Mouse (Mus musculus) lung, embryonic 15.5 days (tissue): ENCODE measurements around the gene Cd244a. TPM values are rescaled to one million over a fixed set of nuclear protein-coding genes. Genes with fewer than 3 reads are reported as not detected.

Experiments
- ATAC-seq: fragments of 200-750 bp; cut with Nextera tagmentation; 2 replicates; pipeline ENCODE4 v1.8.0; 2017; ENCODE audit warnings: moderate number of reproducible peaks, borderline replicate concordance; ENCODE audit not compliant: low FRiP score, low TSS enrichment; ENCODE audit errors: extremely low read depth
- H3K27ac ChIP-seq: fragments of 300-500 bp; sonication (generic); 2 replicates; pipeline ENCODE4 v1.5.1; 2015; ENCODE audit warnings: moderate library complexity, mild to moderate bottlenecking, inconsistent platforms
- H3K27me3 ChIP-seq: fragments of 300-500 bp; sonication (generic); 2 replicates; pipeline ENCODE4 v1.6.1; 2015; ENCODE audit warnings: inconsistent platforms
- H3K36me3 ChIP-seq: fragments of 300-500 bp; sonication (generic); 2 replicates; pipeline ENCODE4 v1.6.1; 2015; ENCODE audit warnings: inconsistent platforms
- H3K4me1 ChIP-seq: fragments of 300-500 bp; sonication (generic); 2 replicates; pipeline ENCODE4 v1.6.1; 2015; ENCODE audit warnings: inconsistent platforms
- H3K4me2 ChIP-seq: fragments of 300-500 bp; sonication (generic); 2 replicates; pipeline ENCODE4 v1.6.1; 2015; ENCODE audit warnings: inconsistent platforms, mild to moderate bottlenecking, moderate library complexity
- H3K4me3 ChIP-seq: fragments of 300-500 bp; sonication (generic); 2 replicates; pipeline ENCODE4 v1.5.1; 2015; ENCODE audit warnings: mild to moderate bottlenecking, inconsistent platforms
- H3K9ac ChIP-seq: fragments of 300-500 bp; sonication (generic); 2 replicates; pipeline ENCODE4 v1.6.1; 2015; ENCODE audit warnings: inconsistent platforms
- H3K9me3 ChIP-seq: fragments of 300-500 bp; sonication (generic); 2 replicates; pipeline ENCODE4 v1.6.1; 2016; ENCODE audit warnings: inconsistent platforms
- WGBS: fragments of 180-500 bp; shearing (Covaris S2); methylation state at CpG from one replicate; pipeline ENCODE4 v1.1.7; 2015; 5-methylcytosine and 5-hydroxymethylcytosine counted together
- polyA plus RNA-seq: library from polyadenylated mRNA; unstranded; fragments of >200 nt; fragmentation: Nextera tagmentation; extraction: Ambion mirVana; gene quantifications from 2 replicates; pipeline ENCODE4 v1.2.1, GENCODE M21; 2015

The Cd244a gene
- polyA plus RNA-seq = 0.43 and 0.57 TPM in 2 replicates

- no peak within 1 kb of the TSS for H3K9ac ChIP-seq
- H3K4me2 ChIP-seq = no peak within 1 kb of the TSS
- 76% methylated on average over 4 of the region's 4 CpGs for WGBS
- no peak within 1 kb of the TSS for H3K4me3 ChIP-seq
- no peaks in the 10 kb centered on the region for H3K36me3 ChIP-seq
- no peak within 1 kb of the TSS for H3K27ac ChIP-seq
- no peaks in the 10 kb centered on the region for H3K4me1 ChIP-seq
- H3K9me3 ChIP-seq = no peaks in the 10 kb centered on the region
- no peaks in the 10 kb centered on the region for H3K27me3 ChIP-seq
- ATAC-seq = no peak
These were observed at the start of gene Cd244a for GRCm38 (mm10) chr1:171558898-171559297. Gene Cd244a, plus strand, starts transcription at chr1:171559193.

- no peak for ATAC-seq
- no peaks in the 10 kb centered on the region for H3K27me3 ChIP-seq
- no peak overlapping the region for H3K9ac ChIP-seq
- H3K4me3 ChIP-seq = no peak overlapping the region
- H3K27ac ChIP-seq = no peak overlapping the region
- H3K9me3 ChIP-seq = no peaks in the 10 kb centered on the region
- H3K36me3 ChIP-seq = no peaks in the 10 kb centered on the region
- no peaks in the 10 kb centered on the region for H3K4me1 ChIP-seq
- 95% methylated on average over 2 of the region's 2 CpGs for WGBS
- no peak overlapping the region for H3K4me2 ChIP-seq
These were observed 45.8 kb upstream of the Cd244a start for GRCm38 (mm10) chr1:171513234-171513633.

- Histone ChIP-seq H3K4me3 (no peak overlapping the region), H3K9ac (no peak overlapping the region), H3K27ac (no peak overlapping the region), H3K36me3 (no peaks in the 10 kb centered on the region), H3K9me3 (no peaks in the 10 kb centered on the region), H3K4me2 (no peak overlapping the region), H3K4me1 (no peaks in the 10 kb centered on the region), H3K27me3 (no peaks in the 10 kb centered on the region)
- WGBS = 68% methylated on average over 1 of the region's 1 CpGs
- no peak for ATAC-seq
These were observed 45.2 kb upstream of the Cd244a start for GRCm38 (mm10) chr1:171513760-171514159.

- H3K9ac ChIP-seq = no peak overlapping the region
- 10% methylated on average over 1 of the region's 1 CpGs for WGBS
- ATAC-seq = no peak
These were observed 44.0 kb upstream of the Cd244a start for GRCm38 (mm10) chr1:171515039-171515438.

GRCm38 (mm10) chr1:171515557-171515956 is 43.4 kb upstream of the Cd244a start:
- no peaks in the 10 kb centered on the region for H3K4me1 ChIP-seq
- H3K4me3 ChIP-seq = no peak overlapping the region
- no peak overlapping the region for H3K4me2 ChIP-seq
- 58% methylated on average over 4 of the region's 4 CpGs for WGBS
- no peaks in the 10 kb centered on the region for H3K9me3 ChIP-seq
- no peaks in the 10 kb centered on the region for H3K36me3 ChIP-seq
- no peak for ATAC-seq
- H3K27me3 ChIP-seq = no peaks in the 10 kb centered on the region
- no peak overlapping the region for H3K9ac ChIP-seq
- H3K27ac ChIP-seq = no peak overlapping the region

More at GRCm38 (mm10) chr1:171515039-171515438, 44.0 kb upstream of the Cd244a start:
- Histone ChIP-seq H3K27me3 (no peaks in the 10 kb centered on the region), H3K4me1 (no peaks in the 10 kb centered on the region), H3K36me3 (no peaks in the 10 kb centered on the region), H3K4me2 (no peak overlapping the region), H3K9me3 (no peaks in the 10 kb centered on the region), H3K4me3 (no peak overlapping the region), H3K27ac (no peak overlapping the region)

- Histone ChIP-seq H3K9ac (no peak overlapping the region), H3K4me3 (no peak overlapping the region), H3K27ac (no peak overlapping the region), H3K9me3 (no peaks in the 10 kb centered on the region), H3K36me3 (no peaks in the 10 kb centered on the region), H3K27me3 (no peaks in the 10 kb centered on the region), H3K4me1 (no peaks in the 10 kb centered on the region), H3K4me2 (no peak overlapping the region)
- ATAC-seq = no peak
- 92% methylated on average over 4 of the region's 4 CpGs for WGBS
These were observed 27.6 kb upstream of the Cd244a start for GRCm38 (mm10) chr1:171531367-171531766.

- no peak for ATAC-seq
- Histone ChIP-seq H3K27ac (no peak overlapping the region), H3K9me3 (no peaks in the 10 kb centered on the region), H3K27me3 (no peaks in the 10 kb centered on the region), H3K4me3 (no peak overlapping the region), H3K4me1 (no peaks in the 10 kb centered on the region), H3K4me2 (no peak overlapping the region), H3K9ac (no peak overlapping the region), H3K36me3 (no peaks in the 10 kb centered on the region)
- 48% methylated on average over 2 of the region's 2 CpGs for WGBS
These were observed 26.2 kb upstream of the Cd244a start for GRCm38 (mm10) chr1:171532830-171533229.

GRCm38 (mm10) chr1:171534557-171534956 is 24.4 kb upstream of the Cd244a start:
- Histone ChIP-seq H3K4me2 (no peak overlapping the region), H3K36me3 (no peaks in the 10 kb centered on the region), H3K27me3 (no peaks in the 10 kb centered on the region)

GRCm38 (mm10) chr1:171535194-171535593 is 23.8 kb upstream of the Cd244a start, which contains the start of gene Itln1:
Gene Itln1, minus strand, starts transcription at chr1:171535294.
- no peak within 1 kb of the TSS for H3K27ac ChIP-seq
- no peaks in the 10 kb centered on the region for H3K9me3 ChIP-seq
- no peaks in the 10 kb centered on the region for H3K36me3 ChIP-seq
- no peak within 1 kb of the TSS for H3K9ac ChIP-seq
- H3K4me3 ChIP-seq = no peak within 1 kb of the TSS
- ATAC-seq = no peak
- no peak within 1 kb of the TSS for H3K4me2 ChIP-seq
- H3K4me1 ChIP-seq = no peaks in the 10 kb centered on the region
- no peaks in the 10 kb centered on the region for H3K27me3 ChIP-seq
- WGBS = 95% methylated on average over 1 of the region's 1 CpGs

More at GRCm38 (mm10) chr1:171534557-171534956, 24.4 kb upstream of the Cd244a start:
- Histone ChIP-seq H3K9ac (no peak overlapping the region), H3K27ac (no peak overlapping the region), H3K4me3 (no peak overlapping the region), H3K9me3 (no peaks in the 10 kb centered on the region), H3K4me1 (no peaks in the 10 kb centered on the region)
- no peak for ATAC-seq

GRCm38 (mm10) chr1:171540694-171541093 is 18.3 kb upstream of the Cd244a start:
- Histone ChIP-seq H3K4me3 (no peak overlapping the region), H3K4me2 (no peak overlapping the region), H3K36me3 (no peaks in the 10 kb centered on the region), H3K27ac (no peak overlapping the region), H3K9ac (no peak overlapping the region), H3K27me3 (no peaks in the 10 kb centered on the region), H3K9me3 (no peaks in the 10 kb centered on the region), H3K4me1 (no peaks in the 10 kb centered on the region)
- no peak for ATAC-seq
- 74% methylated on average over 1 of the region's 1 CpGs for WGBS

- Histone ChIP-seq H3K4me1 (peaks cover 5% of the 10 kb centered on the region; the same call in 1 of the 2 replicates), H3K4me2 (no peak overlapping the region), H3K27me3 (no peaks in the 10 kb centered on the region), H3K9me3 (no peaks in the 10 kb centered on the region), H3K9ac (no peak overlapping the region), H3K36me3 (no peaks in the 10 kb centered on the region), H3K27ac (no peak overlapping the region), H3K4me3 (no peak overlapping the region)
- no peak for ATAC-seq
- 60% methylated on average over 7 of the region's 7 CpGs for WGBS
These were observed 7.7 kb upstream of the Cd244a start for GRCm38 (mm10) chr1:171551326-171551725.

GRCm38 (mm10) chr1:171552230-171552629 is 6.8 kb upstream of the Cd244a start:
- no peaks in the 10 kb centered on the region for H3K9me3 ChIP-seq
- peak overlapping the region; percentile 47; the same call in 1 of the 2 replicates for H3K27ac ChIP-seq
- no peak overlapping the region for H3K9ac ChIP-seq
- no peak for ATAC-seq
- 64% methylated on average over 2 of the region's 2 CpGs for WGBS
- no peak overlapping the region for H3K4me2 ChIP-seq
- H3K4me1 ChIP-seq = peaks cover 5% of the 10 kb centered on the region; the same call in 1 of the 2 replicates
- H3K36me3 ChIP-seq = no peaks in the 10 kb centered on the region
- H3K4me3 ChIP-seq = no peak overlapping the region
- H3K27me3 ChIP-seq = no peaks in the 10 kb centered on the region
